Mouse (Mus musculus): ENCODE results near the gene Slc25a17.

Gene Slc25a17

DNA sequence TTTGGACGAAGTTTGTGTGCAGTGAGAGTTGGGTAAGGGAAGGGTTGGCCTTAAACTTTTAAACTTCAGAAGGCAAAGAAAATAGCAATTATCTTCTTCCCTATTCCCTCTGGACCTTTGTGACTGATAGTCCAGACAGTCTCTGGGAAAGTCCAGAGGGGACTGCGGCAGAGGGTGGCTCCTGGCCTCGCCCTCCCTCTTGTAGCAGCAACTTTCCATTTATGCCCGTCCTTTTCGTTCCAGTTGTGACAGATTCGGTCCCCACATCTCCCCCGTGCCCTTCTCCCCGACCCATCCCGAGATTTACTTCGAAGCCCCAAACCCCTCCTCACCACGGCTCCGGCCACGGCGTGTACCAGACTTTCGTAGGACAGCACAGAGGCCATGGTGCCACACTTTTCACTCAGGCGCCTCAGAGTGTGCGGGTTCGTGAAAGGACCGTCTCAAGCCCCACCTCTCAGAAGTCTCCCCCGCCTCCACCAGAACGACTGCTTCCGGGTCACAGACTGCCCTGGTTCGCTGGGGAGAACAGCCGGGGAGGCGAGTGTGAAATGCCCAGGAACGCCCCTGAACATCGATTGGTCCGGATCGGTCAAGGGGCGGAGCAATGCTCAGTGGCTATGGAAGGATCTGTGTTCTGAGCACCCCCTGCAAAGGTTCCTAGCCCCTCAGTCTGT is at the start of gene Slc25a17:
Slc25a17 (minus strand) TSS at position 468 of the 677 bp plus-strand sequence.
- DNase-seq, result peak; percentile 94

DNA sequence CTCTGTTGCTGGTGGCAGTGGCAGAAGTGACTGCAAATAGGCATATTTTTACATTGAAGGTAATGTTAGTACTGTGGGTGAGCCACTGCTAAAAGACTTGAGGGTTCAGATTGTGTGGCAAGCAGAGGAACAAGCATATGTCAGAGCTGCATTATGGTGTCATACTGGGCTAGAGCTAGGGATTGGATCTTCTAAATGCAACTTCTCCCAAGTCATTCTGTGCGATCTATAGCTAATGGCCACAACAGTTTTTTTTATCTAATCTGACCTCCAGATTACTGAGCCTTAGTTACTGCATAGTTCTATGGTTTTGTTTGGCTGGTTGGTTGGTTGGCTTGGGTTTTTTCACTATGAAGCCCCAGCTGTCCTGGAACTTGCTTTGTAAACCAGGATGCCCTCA is 47.6 kb upstream of the Slc25a17 start, which contains the start of gene Dnajb7:
Dnajb7 (minus strand) TSS at position 101 of the 400 bp plus-strand sequence.
- no peak for DNase-seq

DNA sequence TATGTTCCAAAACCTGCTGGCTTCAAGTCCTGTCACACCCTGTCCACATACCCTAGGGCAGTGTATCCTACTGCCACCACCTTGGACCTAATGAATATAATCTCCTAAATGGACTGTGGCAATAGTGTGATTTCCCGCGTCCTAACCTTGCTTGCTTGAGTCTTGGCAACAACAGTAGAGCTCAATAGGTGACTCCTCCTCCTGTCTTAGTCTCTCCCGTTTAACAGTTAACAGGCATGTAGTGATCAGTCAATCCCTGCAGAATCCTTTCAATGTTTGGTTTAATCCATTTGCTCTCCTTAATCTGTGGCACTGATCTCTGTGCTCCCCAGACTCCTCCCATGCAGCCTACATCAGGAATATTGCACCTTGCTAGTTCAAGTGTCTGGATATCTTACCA is 44.4 kb upstream of the Slc25a17 start:
- DNase-seq, result no peak

DNA sequence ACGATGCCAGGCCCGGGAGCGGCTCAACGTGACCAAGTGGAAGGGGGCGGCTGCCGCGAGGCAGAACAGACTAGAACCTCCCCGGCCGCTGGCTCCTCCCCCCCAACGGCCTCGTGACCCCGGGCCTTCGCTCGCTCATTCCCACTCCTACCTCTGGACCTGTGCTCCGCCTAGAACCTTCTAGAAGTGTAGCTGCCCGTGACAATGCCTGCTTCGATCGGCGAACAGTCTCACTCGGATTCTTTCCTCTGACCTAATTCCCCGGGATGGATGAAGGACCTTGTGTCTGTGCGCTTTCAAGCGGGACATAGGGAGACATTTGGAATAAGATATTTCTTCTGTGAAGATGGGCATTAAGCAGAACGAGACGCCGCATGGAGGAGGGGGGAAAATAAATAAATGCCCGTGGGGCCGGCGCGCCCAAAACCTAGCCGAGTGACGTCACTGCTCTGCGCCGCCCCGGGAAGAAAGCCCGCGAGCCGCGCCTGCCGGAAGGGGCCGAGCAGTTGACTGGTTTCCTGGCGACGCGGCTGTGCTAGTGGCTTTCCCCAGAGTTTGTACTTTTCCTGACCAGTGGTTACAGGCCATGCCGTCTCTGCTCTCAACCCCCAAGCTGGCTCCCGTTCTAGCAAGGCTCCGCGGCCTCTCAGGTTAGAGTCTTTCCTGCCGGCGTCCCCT is 39.2 kb upstream of the Slc25a17 start, which contains the start of the genes St13 and Xpnpep3:
St13 (minus strand) TSS at position 440 of the 678 bp plus-strand sequence.
Xpnpep3 (plus strand) TSS at position 501 of the 678 bp plus-strand sequence.
- peak; percentile 94 for DNase-seq

DNA sequence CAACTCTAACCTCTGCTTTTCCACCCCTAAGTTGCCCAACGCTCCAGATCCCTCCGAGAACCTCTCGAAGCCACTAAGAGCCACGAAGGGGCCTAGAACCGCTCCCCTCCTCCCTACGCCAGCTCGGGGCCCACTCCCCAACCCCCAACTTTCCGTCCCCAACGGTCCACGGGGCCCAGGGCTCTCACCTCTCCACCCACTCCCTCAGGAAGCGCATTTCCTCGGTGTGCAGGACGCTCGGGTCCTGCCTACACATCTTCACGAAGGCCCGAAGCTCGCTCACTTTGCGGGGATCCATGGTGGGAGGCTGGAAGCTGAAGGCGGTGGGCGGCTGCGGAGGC is 38.7 kb upstream of the Slc25a17 start:
- no peak for DNase-seq

DNA sequence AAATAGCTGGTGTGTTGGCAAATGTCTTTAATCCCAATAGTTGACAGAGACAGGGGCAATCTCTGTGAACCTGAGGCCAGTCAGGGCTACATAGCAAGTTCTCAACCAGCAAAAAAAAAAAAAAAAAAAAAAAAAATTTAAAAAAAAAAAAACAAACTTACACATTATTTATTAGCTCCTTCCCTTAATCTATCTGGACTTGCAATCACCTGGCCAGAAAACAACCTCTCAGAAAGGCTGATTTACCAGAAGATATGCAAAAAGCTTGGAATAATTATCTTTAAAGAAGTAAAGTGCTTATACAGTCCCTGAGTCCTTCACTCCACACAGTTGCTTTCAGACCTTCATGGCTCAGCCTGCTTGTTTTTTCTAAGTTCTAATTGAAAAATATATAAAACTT is 37.6 kb upstream of the Slc25a17 start:
- no peak for DNase-seq

DNA sequence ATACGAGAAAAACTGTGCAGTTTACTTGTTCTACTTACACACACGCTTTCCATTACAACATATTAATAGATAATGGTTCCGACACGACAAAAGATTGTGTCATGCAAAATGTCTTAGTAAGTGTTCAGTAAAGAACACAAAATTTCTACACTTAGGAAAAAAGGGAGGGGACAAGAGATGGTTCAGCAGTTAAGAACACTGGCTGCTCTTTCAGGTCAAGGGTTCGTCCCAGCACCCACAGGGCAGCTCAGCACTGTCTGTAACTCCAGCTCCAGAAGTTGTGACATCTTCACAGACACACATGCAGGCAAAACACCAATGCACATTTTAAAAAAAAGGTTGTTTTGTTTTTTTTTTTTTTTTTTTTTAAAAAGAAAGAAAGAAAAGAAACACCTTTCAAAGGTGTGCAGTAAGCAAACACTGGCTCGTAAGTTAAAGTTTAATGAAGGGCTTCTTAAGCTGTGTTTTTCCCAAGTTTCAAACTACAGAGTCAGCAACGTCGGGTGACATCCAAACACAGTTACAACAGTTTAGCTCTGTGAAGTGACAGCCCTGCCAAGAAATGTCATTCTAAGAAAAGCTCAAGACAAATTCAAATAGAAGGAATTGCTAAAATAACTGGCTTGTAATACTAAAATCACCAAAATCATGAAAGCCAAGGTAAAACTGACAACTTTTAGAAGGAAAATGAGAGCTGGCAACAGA is 33.8 kb upstream of the Slc25a17 start:
- DNase-seq, result no peak

DNA sequence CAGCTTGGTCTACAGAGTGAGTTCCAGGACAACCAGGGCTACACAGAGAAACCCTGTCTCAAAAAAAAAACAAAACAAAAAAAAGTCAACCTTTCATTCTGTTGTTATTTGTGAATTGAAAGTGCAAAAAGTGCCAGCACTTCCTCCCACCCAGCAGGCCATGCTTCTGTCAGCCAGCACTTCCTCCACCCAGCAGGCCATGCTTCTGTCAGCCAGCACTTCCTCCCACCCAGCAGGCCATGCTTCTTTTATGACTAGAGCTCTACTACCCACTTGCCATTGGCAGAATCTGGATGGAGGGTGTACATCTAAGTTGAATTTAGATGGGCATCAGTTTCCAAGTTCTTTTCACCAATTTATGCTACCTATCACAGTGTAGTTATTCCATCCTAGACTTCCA is 32.4 kb upstream of the Slc25a17 start:
- DNase-seq, result peak; percentile 21

DNA sequence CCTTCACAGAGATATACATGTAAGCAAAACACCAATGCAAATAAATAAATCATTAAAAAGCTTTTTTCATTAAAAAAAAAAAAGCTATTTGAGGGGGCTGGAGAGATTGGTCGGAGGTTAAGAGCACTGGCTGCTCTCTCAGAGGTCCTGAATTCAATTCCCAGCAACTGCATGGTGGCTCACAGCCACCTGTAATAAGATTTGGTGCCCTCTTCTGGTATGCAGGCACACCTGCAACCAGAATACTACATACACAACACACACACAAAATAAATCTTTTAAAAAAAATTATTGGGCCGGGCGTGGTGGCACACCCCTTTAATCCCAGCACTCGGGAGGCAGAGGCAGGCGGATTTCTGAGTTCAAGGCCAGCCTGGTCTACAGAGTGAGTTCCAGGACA is 25.7 kb upstream of the Slc25a17 start:
- no peak for DNase-seq

DNA sequence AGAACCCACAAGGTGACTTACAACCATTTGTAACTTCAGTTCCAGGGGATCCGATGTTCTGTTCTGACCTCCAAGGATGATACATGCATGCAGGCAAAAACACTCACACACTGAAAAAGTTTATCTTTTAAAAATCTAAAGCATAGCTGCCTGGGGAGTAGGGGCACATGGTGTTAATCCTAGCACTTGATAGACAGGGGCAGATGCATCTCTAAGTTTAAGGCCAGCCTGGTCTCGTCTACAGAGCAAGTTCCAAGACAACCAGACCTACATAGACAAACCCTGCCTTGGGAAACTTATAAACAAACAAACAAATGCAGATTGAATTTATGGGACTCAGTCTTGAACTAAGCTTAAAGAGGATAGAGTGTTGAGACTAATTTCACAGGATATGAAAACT is 18.2 kb upstream of the Slc25a17 start:
- no peak for DNase-seq

DNA sequence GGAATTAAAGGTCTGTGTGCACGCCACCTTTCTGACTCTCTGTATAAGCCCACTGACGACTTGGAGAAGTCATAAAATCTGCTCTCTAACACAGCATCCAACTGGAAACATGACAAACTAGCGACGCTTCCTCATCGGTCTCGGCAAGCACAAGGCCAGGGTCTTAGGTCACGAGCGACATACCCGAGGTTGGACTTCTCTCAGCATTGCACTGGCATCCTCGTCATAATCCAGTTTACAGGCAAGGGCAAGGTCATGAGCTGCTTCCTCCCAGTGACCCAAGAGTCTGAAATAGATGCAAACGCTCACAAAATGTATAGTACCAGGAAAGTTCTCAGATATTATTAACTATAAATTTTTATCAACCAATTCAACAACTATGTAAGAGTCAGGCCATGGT is 14.0 kb upstream of the Slc25a17 start:
- DNase-seq, result no peak

DNA sequence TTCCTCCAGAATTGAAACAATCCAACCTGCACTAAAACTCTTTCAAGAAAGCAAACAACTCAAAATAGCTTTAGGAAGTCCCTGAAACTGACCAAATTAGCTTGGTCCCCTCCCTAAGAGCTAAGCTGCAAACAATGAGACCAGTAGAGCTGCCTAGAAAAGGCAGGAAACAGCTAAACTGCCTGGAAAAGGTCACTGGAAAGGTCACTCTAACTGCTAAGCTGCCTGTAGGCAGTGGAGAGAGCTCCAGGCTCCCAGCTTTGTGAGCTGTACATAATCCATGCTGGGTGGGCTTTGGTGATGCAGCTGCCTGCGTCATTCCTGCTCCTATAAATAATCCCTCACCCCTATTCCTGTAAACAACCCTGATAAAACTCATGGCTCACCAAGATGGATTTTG is 9.7 kb upstream of the Slc25a17 start:
- DNase-seq, result no peak

DNA sequence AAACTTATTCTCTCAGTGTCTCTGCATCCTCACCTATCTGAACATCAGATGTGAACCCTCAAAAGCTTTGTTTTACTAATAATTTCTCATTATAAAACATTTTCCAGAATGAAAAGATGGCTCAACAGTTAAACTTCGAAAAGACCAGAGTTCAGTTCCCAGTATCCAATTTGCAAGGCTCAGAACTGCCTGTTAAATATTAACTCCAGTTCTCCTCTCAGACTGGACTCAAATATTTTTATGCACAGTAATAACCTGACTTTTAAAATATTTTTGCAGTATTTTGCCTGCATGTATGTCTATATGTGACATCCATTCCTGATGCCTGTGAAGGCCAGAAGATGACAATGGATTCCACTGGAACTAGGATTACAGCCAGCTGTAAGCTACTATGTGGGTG is 8.0 kb upstream of the Slc25a17 start:
- no peak for DNase-seq

DNA sequence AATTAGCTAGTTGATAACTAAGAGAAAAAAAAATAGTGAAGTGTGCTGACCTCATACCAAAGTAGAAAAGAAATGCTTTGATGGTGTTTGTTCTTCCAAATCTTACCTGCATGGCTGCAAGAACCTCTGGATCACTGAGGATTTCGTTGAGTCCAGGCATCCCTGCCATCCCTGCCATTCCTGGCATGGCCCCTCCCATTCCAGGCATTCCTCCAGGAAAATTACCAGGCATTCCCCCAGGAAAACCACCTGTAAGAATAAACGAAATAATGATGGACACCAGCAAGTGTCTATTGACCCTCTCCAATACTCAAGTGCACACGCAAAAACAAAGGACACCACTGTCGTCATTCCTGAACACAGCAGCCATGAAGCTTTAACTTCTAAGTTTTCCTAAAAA is 5.6 kb upstream of the Slc25a17 start:
- DNase-seq, result no peak

DNA sequence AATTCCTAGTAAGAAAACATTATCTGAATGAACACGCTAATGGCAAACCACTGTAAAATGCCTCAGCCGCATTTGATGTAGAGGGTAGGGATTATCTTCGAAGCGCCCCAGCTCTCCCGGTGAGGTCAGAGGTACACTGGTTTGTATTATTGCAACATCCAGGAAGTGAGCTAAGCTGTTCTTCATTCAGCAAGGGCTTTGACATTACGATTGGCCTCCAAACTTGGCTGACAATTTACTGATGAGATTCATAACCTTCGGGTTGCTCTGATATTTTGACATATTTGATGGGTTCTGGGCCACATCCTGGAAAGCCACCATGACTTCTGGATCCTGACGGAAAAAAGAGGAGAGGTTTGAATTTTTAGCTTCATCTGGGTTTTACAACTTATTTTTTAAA is 4.6 kb upstream of the Slc25a17 start:
- no peak for DNase-seq

DNA sequence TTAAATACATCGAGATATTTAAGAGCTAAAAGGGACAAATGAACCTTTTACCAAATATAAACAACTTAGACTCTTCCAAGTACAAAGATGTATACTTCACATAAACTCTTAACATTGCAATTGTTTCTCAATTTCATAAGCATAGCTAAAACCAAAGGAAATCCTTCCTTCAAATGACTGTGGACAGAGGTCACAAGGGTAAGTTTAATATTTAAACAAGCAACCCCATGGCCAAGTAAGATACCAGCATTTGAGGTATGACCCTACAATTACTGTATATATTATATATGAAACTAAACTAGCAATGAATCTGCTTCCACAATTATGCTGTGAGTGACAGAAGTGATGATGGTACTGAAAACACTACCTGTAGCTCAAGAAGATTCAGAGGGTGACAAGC is 3.7 kb upstream of the Slc25a17 start:
- no peak for DNase-seq

DNA sequence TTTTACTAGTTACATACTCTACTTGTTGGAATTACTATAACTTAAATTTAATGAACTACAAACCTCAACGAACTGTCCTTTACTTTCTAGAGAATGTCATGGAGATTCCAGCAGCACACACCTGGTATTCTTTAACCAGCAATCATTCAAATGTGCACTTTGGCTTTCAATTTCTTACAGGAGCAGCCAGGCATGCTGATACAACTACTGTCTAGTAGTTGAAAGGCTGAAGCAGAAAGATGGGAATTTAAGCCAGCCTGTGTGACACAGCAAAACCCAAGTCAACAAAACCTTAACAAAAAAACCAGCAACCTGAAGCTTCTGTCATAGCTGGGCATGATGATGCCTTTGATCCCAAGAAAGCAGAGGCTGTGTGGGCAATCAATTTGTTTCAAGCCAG is 1.9 kb upstream of the Slc25a17 start:
- no peak for DNase-seq

DNA sequence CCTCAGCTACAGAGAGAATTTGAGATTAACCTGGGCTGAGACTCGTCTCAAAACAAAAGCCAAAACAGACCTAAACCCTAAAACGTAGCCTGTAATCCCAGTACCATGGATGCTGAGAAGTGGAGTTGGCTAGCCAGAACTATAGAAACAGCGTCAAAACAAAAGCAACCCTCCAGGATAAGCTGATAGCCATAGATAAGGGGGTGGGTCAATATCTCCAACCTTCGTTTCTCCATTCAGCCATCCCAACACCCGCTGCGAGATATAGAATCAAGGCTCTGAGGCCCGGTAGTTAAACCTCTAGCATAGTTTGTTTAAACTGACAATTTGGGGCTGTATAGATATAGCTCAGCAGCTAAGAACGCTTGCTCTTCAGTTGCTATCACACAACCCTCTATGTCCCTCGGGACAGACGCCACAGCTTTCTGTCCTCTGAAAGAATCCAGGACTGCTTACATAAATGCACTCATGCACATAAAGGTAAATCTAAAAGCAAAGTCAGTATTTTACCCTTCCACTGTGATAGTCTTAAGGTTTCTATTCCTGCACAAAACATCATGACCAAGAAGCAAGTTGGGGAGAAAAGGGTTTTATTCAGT is 904 bp upstream of the Slc25a17 start:
- no peak for DNase-seq

DNA sequence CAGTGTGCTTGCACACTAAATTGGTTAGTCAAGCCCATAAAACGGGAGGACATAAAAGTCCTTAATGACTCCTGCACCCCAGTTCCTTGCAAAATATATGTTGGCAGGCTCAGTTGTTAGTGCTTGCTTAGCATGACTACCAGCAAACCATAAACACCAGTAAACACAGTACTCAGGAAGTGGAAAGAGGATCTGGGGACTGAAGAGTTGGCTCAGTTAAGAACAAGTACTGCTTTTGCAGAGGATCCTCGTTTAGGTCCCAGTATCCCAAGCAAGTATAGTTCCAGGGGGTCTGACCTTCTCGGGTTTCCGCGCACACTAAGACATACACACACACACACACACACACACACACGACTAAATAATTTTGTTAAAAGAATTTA is 401 bp upstream of the Slc25a17 start:
- DNase-seq, result no peak

DNA sequence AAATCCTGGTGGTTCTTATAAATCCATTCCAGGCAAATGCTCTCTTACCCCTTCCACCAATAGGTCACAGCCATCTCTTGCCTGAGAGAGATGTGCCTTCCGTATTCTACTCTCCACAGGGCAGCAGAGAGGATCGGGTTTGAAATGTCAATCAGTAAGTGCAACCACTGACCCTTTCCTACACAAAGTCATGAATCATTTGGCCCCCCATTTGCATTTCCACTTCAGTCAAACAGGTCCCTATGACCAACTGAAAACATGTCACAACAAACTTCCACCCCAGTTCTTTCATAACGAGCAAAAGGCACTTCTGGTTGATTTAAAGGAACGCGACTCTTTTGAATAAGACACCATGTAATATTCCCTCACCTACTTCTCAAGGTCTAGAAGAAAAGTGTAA is 1.2 kb downstream of the Slc25a17 start:
- no peak for DNase-seq

DNA sequence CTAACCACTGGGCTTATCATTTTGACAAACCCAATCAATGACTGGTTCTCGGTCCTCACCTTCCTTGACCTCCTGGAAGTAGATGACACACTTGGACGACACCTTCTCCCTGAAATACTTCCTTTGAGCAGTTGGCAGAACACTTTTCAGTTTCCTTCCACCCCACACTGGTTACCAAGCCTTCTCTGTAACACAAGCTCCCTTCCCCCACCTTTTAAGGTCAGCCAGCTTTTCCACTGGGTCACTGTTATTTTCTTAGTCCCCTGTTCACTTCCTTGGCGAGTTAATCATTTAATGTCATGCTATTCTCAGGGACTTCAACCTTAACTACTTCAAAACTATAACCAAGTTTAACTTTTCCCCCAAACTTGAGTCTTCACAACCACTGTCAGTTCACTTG is 1.7 kb downstream of the Slc25a17 start:
- no peak for DNase-seq

DNA sequence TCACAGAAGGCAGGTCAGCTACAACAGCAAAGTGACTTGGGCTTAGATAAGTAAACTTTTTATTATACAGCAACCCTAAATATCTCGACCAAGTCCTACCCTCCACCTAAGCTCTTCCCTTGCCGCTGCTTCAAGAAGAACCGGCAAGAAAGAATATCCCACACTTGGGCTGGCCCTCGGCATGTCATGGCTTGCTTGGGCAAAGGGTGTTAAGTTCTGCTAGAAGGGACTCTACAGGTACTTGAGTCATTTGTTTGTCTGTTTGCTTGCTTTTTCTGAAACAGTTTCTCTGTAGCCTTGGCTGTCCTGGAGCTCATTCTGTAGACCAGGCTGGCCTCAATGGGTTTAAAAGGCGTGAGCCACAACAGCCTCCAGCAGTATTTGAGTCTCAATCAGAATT is 3.7 kb downstream of the Slc25a17 start:
- no peak for DNase-seq

DNA sequence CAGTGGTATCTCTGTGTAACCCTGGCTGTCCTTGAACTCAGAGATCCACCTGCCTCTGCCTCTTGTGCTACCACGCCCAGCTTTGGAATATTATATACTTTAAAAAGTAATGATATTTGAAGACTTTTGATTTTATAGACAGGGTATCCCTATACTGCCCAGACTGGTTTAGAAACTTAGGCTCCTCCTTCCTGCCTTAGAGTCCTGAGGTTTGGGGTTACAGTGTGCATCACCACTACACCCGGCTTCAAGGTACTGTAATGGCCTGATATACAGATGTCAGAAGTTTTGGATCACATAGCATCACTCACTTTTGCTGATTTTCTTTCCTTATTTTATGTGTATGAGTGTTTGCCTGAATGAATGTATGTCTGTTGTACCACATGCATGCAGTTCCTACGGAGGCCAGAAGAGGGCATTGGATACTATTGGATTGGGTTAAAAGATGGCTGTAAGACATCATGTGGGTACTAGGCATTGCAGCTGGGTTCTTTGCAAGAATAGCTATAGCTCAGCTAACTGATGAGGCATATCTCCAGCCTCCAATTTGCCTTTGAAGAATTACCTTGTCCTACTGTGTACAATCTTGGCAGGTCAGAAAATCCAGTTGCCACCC is 5.4 kb downstream of the Slc25a17 start:
- no peak for DNase-seq

Data from cerebellum, adult 11-12 months (tissue).